Mouse (Mus musculus) macrophage (primary cell): ENCODE measurements around the gene Rsu1. TPM values are rescaled to one million over a fixed set of nuclear protein-coding genes. Genes with fewer than 3 reads are reported as not detected.

Experiments
- H3K27ac ChIP-seq: fragments of 350-480 bp; formaldehyde crosslinking; 2 replicates; pipeline ENCODE4 v1.9.0; 2021
- H3K36me3 ChIP-seq: fragments of 350-480 bp; formaldehyde crosslinking; 2 replicates; pipeline ENCODE4 v1.9.0; 2021; ENCODE audit errors: inconsistent target
- H3K4me3 ChIP-seq: fragments of 350-480 bp; formaldehyde crosslinking; 2 replicates; pipeline ENCODE4 v1.9.0; 2021; ENCODE audit errors: inconsistent target
- H3K79me2 ChIP-seq: fragments of 350-480 bp; formaldehyde crosslinking; 2 replicates; pipeline ENCODE4 v1.9.0; 2021; ENCODE audit errors: inconsistent target
- WGBS: methylation state at CpG from one replicate; pipeline ENCODE4 v1.1.7; 2026; ENCODE audit warnings: inconsistent platforms; ENCODE audit not compliant: missing documents; 5-methylcytosine and 5-hydroxymethylcytosine counted together
- polyA plus RNA-seq: library from polyadenylated mRNA; stranded (reverse); fragments of 250-400 nt; gene quantifications from 3 replicates; pipeline ENCODE4 v1.2.4, GENCODE M21; 2018; ENCODE audit warnings: inconsistent platforms

The Rsu1 gene
- polyA plus RNA-seq, 1 experiment from 2014 or later = 242 TPM

DNA sequence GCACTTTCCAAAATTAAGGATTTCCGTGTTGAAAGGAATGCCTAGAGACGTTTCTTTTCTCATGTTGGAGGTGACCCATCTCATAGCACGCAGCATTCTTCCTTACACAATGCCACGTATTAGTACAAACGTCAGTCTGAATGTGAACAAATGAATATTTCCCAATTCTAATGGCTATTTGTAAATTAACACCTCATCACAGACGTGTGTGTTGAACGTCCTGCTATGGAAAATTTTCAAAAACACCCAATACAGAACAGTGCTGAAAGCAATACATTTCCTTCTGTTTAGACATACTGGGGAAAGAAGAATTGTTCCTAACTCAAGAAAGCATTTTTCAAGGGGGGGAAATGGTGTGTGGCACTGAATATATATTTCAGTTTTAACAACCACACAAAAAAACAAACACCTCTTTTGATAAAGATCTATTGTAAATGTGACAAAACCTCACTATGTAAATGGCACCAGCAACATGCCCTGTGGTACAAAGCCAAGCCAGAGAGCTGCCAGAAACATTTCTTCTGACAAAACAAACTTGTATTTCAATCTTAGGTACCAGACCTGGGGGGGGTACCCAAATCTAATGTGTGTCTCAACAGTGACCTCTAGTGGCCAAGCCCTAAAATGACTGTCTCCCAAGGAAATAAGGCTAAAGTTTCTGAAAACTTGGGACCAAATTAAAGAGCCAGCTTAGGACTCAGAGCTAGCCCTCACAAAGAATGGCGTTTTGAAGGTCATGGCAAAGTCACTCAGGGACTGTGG lies 33.9 kb downstream of the Rsu1 start:
- Histone ChIP-seq H3K4me3 (no peak overlapping the region), H3K79me2 (no peaks in the 10 kb centered on the region; the same call in 1 of the 2 replicates), H3K36me3 (peaks cover 27% of the 10 kb centered on the region), H3K27ac (no peak overlapping the region)
- WGBS = 81% methylated on average over 8 of the region's 8 CpGs

DNA sequence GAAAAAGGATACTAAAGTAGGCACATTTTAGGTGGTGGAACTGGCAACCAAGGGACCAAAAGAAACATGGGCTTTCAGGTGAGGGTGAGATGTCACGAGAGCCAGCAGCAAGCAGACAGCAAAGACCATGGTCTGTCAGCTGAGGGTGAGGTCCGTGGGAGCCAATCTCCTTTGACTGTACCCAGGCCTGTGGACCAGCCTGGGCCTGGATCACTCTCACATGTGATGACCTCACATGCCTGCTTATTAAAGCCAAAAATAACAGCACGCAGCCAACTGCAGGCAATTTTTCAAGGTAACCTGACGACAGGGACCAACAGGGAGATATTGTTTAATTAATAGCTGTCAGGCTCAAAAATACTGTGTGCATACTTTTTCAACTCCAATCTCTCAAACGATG lies 35.5 kb downstream of the Rsu1 start:
- H3K36me3 ChIP-seq = peaks cover 24% of the 10 kb centered on the region
- 95% methylated on average over 5 of the region's 5 CpGs for WGBS
- no peak overlapping the region for H3K4me3 ChIP-seq
- no peak overlapping the region for H3K27ac ChIP-seq
- no peaks in the 10 kb centered on the region; the same call in 1 of the 2 replicates for H3K79me2 ChIP-seq

DNA sequence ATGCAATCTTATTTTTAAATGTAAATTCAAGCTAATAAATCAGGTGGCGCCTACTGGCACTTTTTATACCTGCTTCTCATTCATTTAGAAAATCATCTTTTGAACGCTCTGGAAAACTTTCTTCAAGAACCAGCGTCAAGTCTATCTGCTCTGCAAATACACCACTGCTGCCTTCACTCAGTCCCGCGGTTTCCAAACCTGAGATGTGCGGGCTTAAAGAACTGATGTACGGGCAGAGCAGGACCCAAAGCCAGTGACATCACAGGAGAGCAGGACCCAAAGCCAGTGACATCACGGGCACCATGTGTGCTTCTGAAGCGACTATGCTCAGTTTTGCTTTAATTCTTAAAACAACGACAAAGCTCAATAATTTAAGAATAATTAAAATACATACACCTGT lies 36.4 kb downstream of the Rsu1 start:
- no peaks in the 10 kb centered on the region; the same call in 1 of the 2 replicates for H3K79me2 ChIP-seq
- peaks cover 15% of the 10 kb centered on the region for H3K36me3 ChIP-seq
- no peak overlapping the region for H3K4me3 ChIP-seq
- H3K27ac ChIP-seq = no peak overlapping the region
- 94% methylated on average over 10 of the region's 10 CpGs for WGBS

DNA sequence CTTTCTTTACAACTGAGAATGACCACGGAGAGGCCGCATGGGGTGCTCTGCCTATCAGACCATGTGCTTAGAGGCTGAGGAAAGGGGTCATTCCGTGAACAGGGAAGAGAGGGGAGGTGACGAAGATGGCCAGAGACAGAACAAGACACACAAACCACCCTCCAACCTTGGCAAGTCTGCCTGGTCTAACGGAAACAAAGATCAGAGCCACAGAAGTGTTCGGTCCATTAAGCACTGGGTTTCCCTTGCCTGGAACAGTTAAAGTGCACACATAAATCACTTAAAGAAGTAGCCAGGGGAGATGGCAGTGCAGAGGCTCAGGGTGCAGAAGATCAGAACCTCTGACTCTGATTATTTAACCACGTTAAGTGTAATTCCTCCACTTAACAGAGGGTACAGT lies 37.3 kb downstream of the Rsu1 start:
- Histone ChIP-seq H3K27ac (no peak overlapping the region), H3K79me2 (no peaks in the 10 kb centered on the region; the same call in 1 of the 2 replicates), H3K36me3 (peaks cover 6% of the 10 kb centered on the region; the same call in 1 of the 2 replicates), H3K4me3 (no peak overlapping the region)
- 70% methylated on average over 7 of the region's 7 CpGs for WGBS

DNA sequence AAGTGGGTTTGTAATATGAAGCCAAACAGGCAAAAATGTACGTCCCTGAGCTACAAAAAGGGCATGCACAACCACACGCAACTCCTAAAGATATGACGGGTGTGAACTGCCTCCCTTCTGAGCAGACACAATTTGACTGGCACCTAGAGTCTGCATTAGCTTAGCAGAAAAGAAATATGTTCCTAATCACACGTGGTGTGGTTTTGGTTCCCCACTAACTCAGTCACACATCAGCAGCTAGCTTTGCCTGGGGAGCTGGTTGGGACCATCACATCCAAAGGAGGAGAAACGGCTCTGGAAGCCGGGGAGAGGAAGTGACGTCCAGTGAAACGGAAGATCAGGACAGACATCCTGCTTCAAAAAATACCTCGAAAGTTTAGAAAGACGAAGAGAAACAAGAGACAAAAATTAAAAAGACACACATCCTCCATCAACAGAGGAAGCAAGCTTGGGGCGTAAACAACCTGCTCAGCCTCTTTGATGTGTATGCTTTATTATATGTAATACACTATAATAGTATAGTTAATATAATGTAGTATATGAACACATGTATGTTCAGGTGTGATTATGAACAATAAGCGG lies 37.9 kb downstream of the Rsu1 start:
- no peak overlapping the region for H3K4me3 ChIP-seq

DNA sequence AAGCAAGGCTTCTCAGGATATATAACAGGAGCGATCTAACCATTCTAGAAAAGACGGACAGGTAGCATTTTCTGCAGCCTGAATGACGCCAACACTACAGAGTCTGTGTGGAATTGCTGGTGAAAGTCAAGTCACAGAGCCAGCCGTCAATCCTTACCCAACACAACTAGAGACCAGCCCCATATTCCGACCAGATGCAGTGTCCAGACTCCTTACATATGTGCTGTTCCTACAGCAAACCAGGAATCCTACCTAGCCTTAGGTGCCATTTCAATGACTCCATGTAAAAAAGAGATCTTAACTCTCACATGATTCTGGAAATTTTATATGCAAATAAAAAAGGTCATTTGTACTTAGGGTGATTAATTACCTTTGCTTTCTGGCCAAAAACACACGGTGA lies 38.9 kb downstream of the Rsu1 start:
- Histone ChIP-seq H3K79me2 (no peaks in the 10 kb centered on the region; the same call in 1 of the 2 replicates), H3K36me3 (no peaks in the 10 kb centered on the region), H3K27ac (no peak overlapping the region), H3K4me3 (no peak overlapping the region)
- WGBS = 91% methylated on average over 6 of the region's 6 CpGs

More for the DNA sequence above, 37.9 kb downstream of the Rsu1 start:
- 35% methylated on average over 9 of the region's 12 CpGs for WGBS
- H3K36me3 ChIP-seq = 0 out of 2 replicates have a peak, but pooled peaks cover under 1% of the 10 kb centered on the region
- H3K27ac ChIP-seq = no peak overlapping the region
- no peaks in the 10 kb centered on the region; the same call in 1 of the 2 replicates for H3K79me2 ChIP-seq

DNA sequence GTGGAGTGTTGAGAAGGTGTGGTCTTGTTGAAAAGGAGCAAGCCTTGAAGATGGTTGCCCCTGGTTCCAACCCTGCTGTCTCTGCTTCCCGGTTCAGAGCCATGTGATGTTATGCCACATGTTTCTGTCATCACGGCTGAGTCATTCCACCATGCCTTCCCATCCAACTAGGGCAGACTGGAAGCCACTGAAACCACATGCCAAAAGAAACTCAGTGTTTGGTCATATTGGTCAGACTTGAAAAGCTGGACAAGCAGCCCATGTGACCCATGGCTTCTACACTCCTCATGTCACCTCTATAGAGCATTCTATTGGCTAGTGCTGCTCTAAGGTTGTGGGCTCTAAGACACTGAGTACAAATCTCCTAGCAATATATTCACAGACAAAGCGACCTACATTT lies 41.5 kb downstream of the Rsu1 start:
- Histone ChIP-seq H3K27ac (no peak overlapping the region), H3K36me3 (no peaks in the 10 kb centered on the region), H3K79me2 (no peaks in the 10 kb centered on the region; the same call in 1 of the 2 replicates), H3K4me3 (no peak overlapping the region)
- WGBS = 76% methylated on average over 3 of the region's 3 CpGs

DNA sequence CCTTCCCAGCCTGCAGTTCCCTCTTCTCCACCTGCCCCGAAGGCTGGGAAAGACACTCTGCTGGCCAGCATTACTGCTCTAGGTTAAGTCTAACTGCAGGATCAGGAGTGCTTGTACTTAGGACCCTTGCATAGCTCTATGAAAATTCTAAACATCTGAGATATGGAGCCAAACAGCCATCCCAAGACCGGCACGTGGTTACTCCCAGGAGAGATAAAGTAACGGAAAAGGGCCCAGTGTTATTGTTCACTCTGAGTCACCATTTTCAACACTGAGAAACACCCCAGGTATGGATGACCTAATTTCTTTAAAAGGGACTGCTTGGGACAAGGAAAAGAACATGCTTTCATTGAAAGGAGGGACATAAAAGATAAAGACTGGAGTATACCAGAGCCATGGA lies 45.2 kb downstream of the Rsu1 start:
- no peak overlapping the region for H3K4me3 ChIP-seq
- no peaks in the 10 kb centered on the region for H3K36me3 ChIP-seq
- H3K79me2 ChIP-seq = no peaks in the 10 kb centered on the region; the same call in 1 of the 2 replicates
- 94% methylated on average over 4 of the region's 4 CpGs for WGBS
- no peak overlapping the region for H3K27ac ChIP-seq

DNA sequence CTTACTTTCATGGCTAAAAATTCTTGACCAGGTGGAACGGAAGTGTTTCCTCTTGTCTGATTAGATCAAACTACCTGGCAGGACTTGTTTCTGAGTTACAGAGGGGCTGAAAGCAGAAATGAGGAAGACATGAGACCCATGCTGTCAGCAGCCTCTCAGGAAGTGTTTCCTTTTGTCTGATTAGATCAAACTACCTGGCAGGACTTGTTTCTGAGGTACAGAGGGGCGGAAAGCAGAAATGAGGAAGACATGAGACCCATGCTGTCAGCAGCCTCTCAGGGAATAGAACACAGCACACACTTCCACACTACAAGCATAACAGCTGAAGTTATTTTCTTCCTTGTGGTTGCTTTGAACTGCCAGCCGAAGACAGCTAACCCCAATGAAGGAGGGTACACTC lies 46.7 kb downstream of the Rsu1 start:
- Histone ChIP-seq H3K4me3 (no peak overlapping the region), H3K79me2 (no peaks in the 10 kb centered on the region; the same call in 1 of the 2 replicates), H3K36me3 (no peaks in the 10 kb centered on the region), H3K27ac (no peak overlapping the region)
- WGBS = 48% methylated on average over 3 of the region's 3 CpGs

DNA sequence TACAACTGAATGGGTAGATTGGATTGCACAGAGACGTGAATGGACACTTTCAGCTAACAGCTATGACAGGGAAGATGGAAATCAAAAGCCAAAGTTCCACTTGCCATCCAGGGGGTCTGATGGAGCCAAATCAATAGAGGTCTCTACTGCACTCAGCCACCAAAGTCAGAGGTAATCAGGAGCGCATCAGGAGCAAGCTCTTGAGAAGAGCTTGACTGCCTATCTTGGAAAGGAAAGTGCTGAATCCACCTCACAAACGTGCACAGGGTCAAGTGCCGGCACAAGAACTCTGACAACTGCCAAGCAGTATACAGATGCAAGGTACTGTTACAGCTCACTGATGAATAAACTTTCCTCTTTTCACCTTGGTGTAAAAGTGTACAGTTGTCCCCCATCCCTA lies 47.8 kb downstream of the Rsu1 start:
- no peak overlapping the region for H3K27ac ChIP-seq
- WGBS = 94% methylated on average over 4 of the region's 4 CpGs
- H3K79me2 ChIP-seq = no peaks in the 10 kb centered on the region; the same call in 1 of the 2 replicates
- H3K36me3 ChIP-seq = 0 out of 2 replicates have a peak, but pooled peaks cover under 1% of the 10 kb centered on the region
- no peak overlapping the region for H3K4me3 ChIP-seq

DNA sequence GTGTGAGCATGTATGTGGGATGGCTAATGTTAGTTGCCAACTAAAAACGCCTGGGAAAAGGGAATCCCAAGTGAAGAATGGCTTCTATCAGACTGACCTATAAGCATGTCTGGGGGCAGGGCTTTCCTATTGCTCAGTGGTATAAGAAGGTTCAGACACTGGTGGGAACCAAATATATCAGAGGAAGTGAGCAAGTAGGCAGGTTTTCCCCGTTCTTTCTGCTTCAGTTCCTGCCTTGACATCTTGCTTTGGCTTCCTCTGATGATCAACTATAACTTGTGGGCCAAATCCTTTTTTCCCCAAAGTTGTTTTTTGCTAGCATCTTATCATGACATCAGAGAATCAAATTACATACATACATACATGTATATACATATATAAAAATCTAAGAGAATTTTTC lies 51.1 kb downstream of the Rsu1 start:
- Histone ChIP-seq H3K79me2 (no peaks in the 10 kb centered on the region), H3K4me3 (no peak overlapping the region)

DNA sequence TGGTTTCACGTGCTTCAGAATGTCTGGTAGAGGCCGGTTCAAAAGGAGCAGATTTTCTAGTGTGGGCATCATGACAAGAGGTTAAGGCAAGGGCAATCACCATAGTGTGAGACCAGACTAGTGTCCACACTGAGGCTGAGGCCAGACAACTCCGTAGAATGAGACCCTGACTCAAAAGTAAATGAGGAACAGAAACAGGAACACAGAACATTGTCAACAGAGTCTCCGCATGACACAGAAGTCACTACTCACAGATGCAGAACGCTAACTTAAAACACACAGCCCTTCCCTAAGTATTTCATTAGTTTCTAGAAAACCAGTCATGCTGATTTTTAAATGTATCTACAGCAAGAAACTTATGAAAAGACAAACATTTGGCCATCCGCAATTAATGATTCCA lies 53.1 kb downstream of the Rsu1 start:
- Histone ChIP-seq H3K36me3 (peaks cover 35% of the 10 kb centered on the region), H3K79me2 (no peaks in the 10 kb centered on the region), H3K27ac (no peak overlapping the region), H3K4me3 (no peak overlapping the region)
- 74% methylated on average over 6 of the region's 6 CpGs for WGBS

More for the DNA sequence above, 51.1 kb downstream of the Rsu1 start:
- H3K27ac ChIP-seq = no peak overlapping the region
- WGBS = 78% methylated on average over 2 of the region's 2 CpGs
- peaks cover 30% of the 10 kb centered on the region for H3K36me3 ChIP-seq

DNA sequence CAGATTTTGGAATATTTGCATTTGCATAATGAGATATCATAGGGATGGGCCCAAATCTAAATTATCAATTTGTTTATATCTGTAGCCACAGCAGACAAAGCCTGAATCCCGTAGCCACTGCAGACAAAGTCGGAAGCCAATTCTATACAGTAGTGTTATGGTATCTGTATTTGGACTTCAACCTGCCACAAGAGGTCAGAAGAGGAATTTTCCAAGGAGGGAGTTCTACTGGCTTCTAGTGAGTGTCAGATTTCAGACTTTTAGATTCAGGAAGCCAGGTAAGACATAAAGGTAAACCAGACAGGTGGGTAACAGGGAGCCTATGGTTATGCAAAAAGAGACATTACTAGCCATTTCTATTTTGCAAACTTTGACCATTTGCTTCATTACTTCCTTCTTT lies 64.4 kb downstream of the Rsu1 start:
- no peaks in the 10 kb centered on the region for H3K79me2 ChIP-seq
- H3K36me3 ChIP-seq = peaks cover 10% of the 10 kb centered on the region; the same call in 1 of the 2 replicates
- H3K4me3 ChIP-seq = no peak overlapping the region
- no peak overlapping the region for H3K27ac ChIP-seq
- 100% methylated on average over 2 of the region's 2 CpGs for WGBS

DNA sequence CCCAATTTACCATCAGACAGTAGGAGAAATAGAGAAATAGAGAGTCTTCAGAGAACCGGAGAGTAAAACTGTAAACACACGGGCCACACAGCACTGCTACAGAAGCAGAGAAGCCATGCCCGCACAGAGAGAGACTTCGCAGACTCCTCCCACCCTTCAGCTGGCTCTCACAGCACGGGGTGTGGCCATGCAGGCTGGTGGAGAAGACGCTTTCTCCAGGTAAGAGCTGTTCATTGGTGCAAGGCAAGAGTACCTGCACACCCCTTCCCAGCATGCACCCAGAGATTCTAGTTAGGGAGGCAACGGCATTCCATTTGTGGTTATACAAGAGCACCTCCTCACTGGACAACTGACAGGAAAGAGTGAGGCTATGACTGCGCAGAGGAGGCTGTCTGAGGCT lies 64.8 kb downstream of the Rsu1 start:
- Histone ChIP-seq H3K79me2 (no peaks in the 10 kb centered on the region), H3K36me3 (peaks cover 10% of the 10 kb centered on the region; the same call in 1 of the 2 replicates), H3K4me3 (no peak overlapping the region), H3K27ac (no peak overlapping the region)
- 92% methylated on average over 8 of the region's 8 CpGs for WGBS

DNA sequence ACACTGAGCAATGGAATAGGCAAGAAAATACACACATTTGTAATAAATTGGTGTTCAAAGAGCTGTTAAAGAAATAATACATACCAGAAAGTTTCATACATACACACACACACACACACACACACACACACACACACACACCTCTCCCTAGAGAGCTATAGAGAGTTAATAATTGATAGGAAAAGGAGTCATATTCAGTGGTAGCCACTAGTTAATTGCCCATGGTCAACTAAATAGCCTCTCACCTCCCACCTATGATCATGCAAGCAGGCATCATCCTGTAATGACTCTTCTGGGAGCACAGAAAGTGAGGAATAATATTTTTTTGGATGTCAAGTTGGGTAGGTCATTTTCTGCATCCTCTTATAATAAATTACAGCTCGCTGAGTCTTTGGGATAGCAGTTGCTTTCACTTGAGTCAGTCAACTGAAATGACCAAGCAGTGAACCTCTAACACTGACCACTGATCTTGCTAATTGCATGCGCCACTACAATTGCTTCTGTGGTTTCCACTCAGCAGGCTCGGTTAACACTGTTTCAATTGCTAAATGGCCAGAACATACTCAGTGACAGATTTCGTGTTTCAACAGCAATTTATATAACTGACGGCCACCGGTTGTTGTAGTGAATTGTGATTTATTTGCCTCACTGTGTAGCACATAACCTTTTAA lies 68.3 kb downstream of the Rsu1 start:
- WGBS = 89% methylated on average over 6 of the region's 6 CpGs
- no peaks in the 10 kb centered on the region for H3K36me3 ChIP-seq

More for the DNA sequence above, 68.3 kb downstream of the Rsu1 start:
- no peaks in the 10 kb centered on the region for H3K79me2 ChIP-seq
- H3K27ac ChIP-seq = no peak overlapping the region
- no peak overlapping the region for H3K4me3 ChIP-seq
